Mouse (Mus musculus) right cerebral cortex, postnatal 4 days (tissue): ENCODE data around the gene Rnf141.

ENCODE experiments used
- DNase-seq: peaks from one replicate; pipeline ENCODE4 v3.0.0-alpha.2; 2022

Rnf141 gene

GRCm38 (mm10) chr7:110792201-110792600 is 52.1 kb downstream of the Rnf141 start:
- DNase-seq = no peak

DNA sequence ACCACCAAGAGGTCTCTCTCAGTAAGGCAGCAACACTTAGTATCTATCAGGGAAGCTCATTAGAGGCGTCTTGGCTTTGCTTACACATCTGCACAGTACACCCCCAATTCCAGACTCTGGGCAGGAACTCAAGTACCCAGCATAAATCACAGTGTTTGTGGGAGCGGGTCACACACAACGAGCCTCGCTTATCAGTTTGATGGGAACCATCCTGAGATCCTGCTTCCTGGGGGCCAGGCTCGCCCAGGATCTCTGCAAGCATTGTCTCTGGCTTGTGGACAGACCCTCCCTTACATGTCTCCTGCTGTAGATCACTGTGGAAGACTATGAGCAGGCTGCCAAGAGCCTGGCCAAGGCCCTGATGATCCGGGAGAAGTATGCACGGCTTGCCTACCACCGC is 53.4 kb downstream of the Rnf141 start:
- DNase-seq = no peak

- DNase-seq = no peak
Measured at GRCm38 (mm10) chr7:110787310-110787709, 56.9 kb downstream of the Rnf141 start.

DNA sequence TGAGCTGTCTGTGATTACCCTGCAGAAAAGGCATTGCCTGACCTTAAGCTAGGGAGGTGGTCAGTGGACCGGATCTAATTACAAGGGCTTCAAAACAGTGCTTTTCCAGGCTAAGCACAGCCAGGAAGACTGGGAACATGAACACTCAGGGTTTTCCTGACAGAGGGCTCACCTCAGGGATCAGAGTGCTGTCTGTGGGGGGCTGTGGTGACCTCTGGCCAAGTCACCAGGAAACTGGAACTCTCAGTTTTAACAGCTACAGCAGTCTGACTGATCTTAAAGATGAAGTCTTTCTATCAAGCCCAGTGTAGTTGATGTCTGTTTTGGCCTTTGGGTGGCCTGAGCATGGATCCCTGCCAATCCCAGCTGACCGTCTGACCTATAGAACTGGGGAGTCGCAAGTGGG is 58.5 kb downstream of the Rnf141 start:
- no peak for DNase-seq

GRCm38 (mm10) chr7:110784965-110785364 is 59.3 kb downstream of the Rnf141 start:
- no peak for DNase-seq

GRCm38 (mm10) chr7:110782845-110783478 is 61.3 kb downstream of the Rnf141 start:
- no peak for DNase-seq

DNA sequence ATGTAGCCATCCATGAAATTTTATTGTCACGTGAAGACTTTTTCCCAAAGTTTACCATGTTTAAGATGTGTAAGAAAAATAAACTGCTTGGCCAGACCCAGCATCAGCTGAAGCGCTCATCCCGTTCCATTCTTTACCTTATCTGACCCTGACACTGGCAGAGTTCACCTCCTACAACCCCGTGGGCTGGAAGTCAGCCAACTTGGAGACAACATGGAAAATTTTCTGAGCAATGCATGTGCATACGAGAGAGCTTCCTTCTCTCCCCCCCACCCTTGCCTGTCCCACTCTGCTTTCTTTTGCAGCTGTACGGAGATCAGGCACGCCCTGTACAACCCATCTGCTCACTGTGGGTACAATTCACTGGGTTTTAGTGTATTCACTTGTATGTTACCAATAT is 62.1 kb downstream of the Rnf141 start:
- DNase-seq = no peak

- peak; percentile 44 for DNase-seq
Measured at GRCm38 (mm10) chr7:110781231-110781711, 63.0 kb downstream of the Rnf141 start.

DNA sequence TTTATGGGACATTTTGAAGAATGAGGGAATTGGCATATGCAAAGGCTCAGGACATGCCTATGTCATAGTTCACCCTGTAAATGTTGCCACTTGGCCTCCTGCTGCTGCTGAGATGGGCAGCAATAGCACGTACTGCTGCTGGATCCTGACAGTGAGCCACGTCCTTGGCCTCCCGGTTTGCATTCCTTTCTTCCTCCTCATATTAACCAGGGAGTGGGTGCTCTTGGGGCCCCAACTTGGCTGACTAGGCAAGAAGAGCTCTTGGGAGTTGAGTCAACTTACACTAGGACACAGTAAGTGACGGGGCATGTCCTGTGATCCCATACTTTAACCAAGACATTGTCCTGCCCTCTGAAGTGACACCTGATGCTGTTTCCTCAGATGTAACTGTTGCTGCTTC is 63.7 kb downstream of the Rnf141 start:
- DNase-seq = no peak

DNA sequence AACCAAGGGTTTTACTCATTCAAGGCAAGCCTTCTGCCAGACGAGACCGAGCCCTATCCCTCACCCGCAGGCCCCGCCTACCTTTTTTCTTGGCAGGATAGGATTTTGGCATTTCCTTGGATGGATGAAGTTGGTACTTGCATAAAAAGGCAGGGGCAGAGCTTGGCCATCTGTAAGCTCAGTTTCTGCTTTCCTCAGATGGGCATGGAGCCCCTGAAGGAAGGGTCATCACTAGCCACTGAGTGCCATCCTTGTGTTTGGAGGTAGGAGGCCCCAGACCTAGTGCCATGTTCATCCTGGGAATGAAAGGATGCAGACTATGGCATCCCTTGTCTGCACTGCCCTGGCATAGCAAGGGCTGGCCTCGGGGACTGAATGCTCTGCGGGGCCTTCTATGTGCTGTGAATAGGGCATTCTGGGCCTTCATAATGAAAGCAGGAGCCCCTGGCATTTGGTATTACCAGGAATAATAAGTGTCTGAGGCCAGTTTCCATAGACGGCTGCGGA is 64.6 kb downstream of the Rnf141 start:
- DNase-seq = no peak

GRCm38 (mm10) chr7:110778933-110779332 is 65.3 kb downstream of the Rnf141 start:
- no peak for DNase-seq

DNA sequence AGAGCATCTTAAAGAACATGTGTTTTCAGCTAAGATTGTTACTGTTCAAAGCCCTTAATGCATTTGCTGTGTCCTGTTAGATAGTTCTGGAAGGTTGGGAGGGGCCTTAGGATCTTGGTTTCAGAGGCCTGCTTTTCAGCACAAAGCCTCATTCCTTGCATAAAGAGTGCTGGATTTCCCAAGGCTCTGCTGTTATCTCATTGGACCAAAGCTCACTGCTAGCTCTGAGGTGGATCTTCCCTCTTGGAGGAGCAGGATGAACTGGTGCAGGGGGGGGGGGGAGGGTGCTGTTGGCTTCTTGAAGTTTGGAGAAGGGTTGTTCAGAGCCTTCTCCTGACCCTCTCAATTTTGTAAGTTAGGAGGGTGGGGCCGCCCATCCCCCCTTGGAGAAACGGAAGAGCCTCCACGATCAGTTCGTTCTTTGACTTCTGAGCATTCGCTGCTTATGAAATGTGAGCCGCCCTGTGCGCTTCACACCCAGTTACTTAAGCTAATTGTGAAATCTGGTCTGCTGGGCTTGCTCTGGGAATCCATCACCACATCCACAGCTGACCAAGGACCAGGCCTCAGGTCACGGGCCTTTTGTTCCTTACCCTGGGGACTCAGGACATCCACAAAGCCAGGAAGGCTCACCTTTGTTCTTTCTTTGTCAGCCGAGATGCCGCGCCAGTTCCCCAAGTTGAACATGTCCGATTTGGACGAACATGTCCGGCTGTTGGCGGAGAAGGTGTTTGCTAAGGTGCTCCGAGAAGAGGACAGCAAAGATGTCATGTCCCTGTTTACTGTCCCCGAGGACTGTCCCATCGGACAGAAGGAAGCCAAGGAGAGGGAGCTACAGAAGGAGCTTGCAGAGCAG is 66.9 kb downstream of the Rnf141 start:
- DNase-seq = no peak

DNA sequence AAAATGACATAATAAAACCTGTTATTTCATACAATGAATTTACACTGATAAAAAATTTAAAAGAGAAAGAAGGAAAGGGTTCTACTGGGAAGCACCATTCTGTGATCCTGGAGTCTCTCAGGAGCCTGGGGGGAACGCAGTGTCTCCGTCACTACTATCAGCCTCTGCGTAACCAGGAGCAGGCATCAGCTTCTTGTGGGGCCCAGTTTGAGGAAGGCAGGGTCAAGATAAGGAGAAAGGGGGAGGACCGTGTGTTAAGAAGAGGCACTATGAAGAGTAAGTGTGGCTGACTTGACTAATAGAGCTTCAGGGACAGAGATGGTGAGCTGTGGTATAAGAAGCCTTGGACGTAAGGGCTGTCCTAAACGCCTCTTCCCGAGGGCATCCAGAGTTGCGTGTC is 69.6 kb downstream of the Rnf141 start:
- no peak for DNase-seq

- DNase-seq = no peak
Measured at GRCm38 (mm10) chr7:110774077-110774476, 70.2 kb downstream of the Rnf141 start.

DNA sequence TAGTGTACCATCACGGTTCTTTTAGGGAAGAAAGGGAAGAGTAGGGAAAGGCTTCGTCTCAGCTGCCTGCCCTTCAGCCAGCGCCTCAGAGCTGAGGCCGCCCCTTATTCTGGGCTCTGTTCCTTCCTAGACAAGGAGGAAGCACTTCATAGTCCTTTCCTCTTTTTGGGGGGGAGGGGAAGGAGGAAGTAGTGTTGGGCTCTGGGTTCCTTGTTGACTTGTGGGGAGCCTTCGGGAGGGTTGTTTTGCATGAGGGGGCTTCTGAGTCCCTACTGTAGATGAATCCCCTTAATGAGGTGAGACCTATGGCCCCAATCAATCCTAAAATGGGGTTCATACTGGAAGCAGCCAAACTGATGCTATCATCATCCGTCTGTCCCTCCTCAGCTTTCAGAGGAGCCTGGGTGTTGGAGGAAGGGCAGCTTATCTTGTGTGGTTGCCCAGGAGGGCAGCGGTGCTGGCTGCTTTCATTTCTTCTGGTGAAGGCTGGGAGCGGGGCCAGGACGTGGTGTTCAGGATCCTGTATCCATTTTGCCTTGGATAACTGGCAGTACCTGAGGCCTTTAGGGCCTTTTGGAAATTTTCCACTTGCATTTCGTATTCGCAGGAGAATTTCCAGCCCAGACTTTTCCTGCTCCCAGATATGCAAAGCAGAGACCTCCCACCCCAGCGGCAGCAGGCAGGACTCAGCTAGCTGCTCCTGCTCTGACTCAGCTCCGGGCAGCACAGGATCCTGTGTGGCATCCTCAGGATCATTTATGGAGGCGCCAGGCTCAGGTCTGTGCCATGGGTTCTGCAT is 70.9 kb downstream of the Rnf141 start:
- peak; percentile 43 for DNase-seq

DNA sequence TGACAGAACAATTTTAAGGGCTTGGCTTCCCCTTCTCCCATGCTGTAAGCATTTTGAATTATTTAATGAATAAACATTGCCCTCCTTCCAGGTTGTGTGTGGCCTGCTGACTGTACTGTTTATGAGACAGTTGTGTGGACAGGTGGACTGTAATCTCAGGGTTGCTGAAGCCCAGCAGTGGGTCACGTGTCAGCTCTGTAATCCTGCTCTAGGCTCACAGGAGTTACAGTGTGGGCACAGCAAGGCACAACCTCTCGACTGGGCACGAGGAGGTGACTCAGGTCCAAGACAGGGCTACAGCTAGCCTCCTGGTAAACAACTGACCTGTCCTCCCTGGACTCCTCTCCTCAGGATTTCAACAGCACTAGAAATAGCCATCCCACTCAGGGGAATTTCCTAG is 71.9 kb downstream of the Rnf141 start:
- DNase-seq = no peak

GRCm38 (mm10) chr7:110770949-110771348 is 73.3 kb downstream of the Rnf141 start:
- DNase-seq = no peak

DNA sequence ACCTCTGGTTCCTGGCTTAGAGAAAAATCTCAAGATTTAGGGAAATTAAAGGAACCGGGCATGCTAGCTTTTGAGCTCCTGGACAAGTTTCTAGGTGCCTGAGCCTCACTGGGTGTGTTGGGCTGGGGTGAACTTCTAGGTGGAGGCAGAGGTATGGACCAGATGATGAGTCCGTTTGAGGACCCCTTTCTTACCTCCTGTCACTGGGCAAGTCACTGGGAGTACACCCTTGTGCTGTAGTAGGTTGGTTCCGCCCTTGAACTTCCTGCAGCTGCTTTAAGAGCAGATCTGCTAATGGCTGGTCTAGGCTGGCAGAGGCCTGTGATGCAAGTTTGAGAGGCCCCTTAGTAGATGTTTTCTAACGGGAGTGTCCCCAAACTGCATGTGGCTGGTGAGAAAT is 75.2 kb downstream of the Rnf141 start:
- no peak for DNase-seq

- peak; percentile 65 for DNase-seq
Measured at GRCm38 (mm10) chr7:110768451-110769064, 75.7 kb downstream of the Rnf141 start.

DNA sequence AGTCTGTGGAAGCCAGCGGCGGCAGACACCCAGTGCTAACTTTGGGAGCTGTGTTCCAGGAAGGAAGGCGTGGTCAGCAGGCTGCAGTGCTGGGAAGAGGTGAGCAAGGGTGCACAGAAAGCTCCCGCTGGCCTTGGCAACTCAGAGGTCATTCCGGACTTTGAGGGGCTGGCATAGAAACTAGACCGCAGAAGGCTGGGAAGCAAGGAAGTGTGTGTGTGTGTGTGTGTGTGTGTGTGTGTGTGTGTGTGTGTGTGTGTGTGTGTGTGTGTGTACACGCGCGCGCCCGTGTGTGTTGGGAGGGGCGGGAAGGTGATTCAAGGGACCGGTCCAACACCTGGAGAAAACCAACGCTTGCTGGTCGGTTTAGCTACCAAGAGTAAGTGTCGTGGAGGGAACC is 76.3 kb downstream of the Rnf141 start, which contains the start of gene Ampd3:
Gene Ampd3 (plus strand): TSS at position 206 of the 400 bp plus-strand sequence.
- no peak for DNase-seq

- DNase-seq = no peak
Measured at GRCm38 (mm10) chr7:110762605-110763180, 81.6 kb downstream of the Rnf141 start.

GRCm38 (mm10) chr7:110756440-110756839 is 87.8 kb downstream of the Rnf141 start:
- no peak for DNase-seq
